Mouse (Mus musculus) thymus, adult 2 months (tissue): ENCODE measurements at regions not wholly inside any gene's neighbourhood (a gene's known extent, or its start where the extent isn't known, plus 50 kb on each side); places are given as distances from the start of the nearest gene placed in this dataset.
A peak's percentile ranks its signal among the peaks of the same experiment; 100 is the strongest.

Experiments used
- DNase-seq: peaks from one replicate; pipeline ENCODE4 v3.0.0; 2021
- H3K27ac ChIP-seq: fragments of 200-500 bp; 2 replicates; pipeline ENCODE4 v1.5.1; 2012; ENCODE audit warnings: low read length, control low read depth; ENCODE audit not compliant: control insufficient read depth, insufficient read depth
- H3K27me3 ChIP-seq: fragments of 200-500 bp; 2 replicates; pipeline ENCODE4 v1.6.1; 2012; ENCODE audit warnings: mild to moderate bottlenecking, low read length, moderate library complexity, mixed read lengths; ENCODE audit not compliant: control insufficient read depth, insufficient read depth
- H3K36me3 ChIP-seq: fragments of 200-500 bp; 2 replicates; pipeline ENCODE4 v1.6.1; 2012; ENCODE audit warnings: mild to moderate bottlenecking, low read length, moderate library complexity; ENCODE audit not compliant: control insufficient read depth, insufficient read depth
- H3K4me1 ChIP-seq: fragments of 200-500 bp; replicated peaks from 2 replicates; pipeline ENCODE4 v1.6.1; 2012; ENCODE audit warnings: low read length; ENCODE audit not compliant: control insufficient read depth, insufficient read depth
- H3K4me3 ChIP-seq: fragments of 200-500 bp; 2 replicates; pipeline ENCODE4 v1.5.1; 2012; ENCODE audit warnings: mild to moderate bottlenecking, low read length, control low read depth, moderate library complexity; ENCODE audit not compliant: control insufficient read depth, insufficient read depth
- CTCF ChIP-seq: fragments of 200-500 bp; IDR thresholded peaks from 2 replicates; pipeline ENCODE4 v1.5.1; 2012; ENCODE audit warnings: mild to moderate bottlenecking, control low read depth, low read length, moderate library complexity, borderline replicate concordance; ENCODE audit not compliant: control insufficient read depth, poor library complexity, insufficient read depth; ENCODE audit errors: extremely low read depth
- POLR2A ChIP-seq: fragments of 200-500 bp; IDR thresholded peaks from 2 replicates; pipeline ENCODE4 v1.6.1; 2012; ENCODE audit warnings: mild to moderate bottlenecking, low read length, control low read depth, moderate library complexity; ENCODE audit not compliant: control insufficient read depth, poor library complexity, insufficient read depth; ENCODE audit errors: extremely low read depth
- WGBS: fragments of 180-500 bp; shearing (Covaris S2); methylation state at CpG from one replicate; pipeline ENCODE4 v1.1.7; 2018; 5-methylcytosine and 5-hydroxymethylcytosine counted together

DNA sequence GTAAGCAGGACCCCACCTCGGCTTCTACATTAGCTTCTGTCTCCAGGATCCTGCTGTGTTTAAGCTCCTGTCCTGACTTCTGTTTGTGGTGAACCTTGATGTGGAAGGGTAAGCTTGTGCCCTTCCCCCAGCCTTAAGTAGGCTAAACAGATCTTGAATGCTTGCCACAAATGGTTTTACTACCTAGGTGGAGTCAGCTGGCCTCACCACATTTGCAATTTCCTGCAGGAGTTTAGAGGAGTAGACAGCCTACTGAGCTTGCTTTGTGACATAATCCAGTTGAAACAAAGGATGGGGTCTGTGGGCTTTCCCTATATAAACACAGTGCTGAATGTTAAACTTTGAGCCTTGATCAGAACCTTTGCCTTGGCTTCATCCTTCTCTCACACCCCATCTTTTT, 206.7 kb downstream of the Pten start:
- no peaks in the 10 kb centered on the region for H3K36me3 ChIP-seq
- peak; percentile 48 for DNase-seq
- H3K4me1 ChIP-seq: peaks cover 20% of the 10 kb centered on the region
- H3K27ac ChIP-seq: peak overlapping the region; percentile 8; the same call in 1 of the 2 replicates
- TF ChIP-seq POLR2A (no peak), CTCF (no peak)
- H3K4me3 ChIP-seq: no peak overlapping the region
- H3K27me3 ChIP-seq: no peaks in the 10 kb centered on the region
- 9% methylated on average over 1 of the region's 1 CpGs for WGBS

DNA sequence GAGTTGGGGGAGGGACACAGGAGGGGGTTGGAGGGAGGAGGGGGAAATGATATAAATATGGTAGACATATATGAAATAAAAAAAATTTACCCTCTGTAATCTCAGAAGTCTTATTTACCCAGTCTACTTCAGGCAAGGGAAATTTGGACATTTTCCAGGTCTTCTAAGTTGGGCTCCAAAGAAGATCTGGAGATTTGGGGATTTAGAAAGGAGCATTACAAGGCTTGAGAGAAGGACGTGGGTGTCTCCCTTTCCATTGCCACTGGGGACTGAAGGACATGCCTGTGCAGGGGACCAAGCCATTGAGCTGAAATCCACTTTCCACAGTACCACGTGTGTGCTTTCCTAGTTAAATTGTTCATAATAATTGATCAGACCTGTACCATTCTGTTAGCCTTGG, 208.2 kb downstream of the Pten start:
- DNase-seq: no peak
- Histone ChIP-seq H3K27ac (no peak overlapping the region), H3K27me3 (no peaks in the 10 kb centered on the region), H3K4me1 (peaks cover 11% of the 10 kb centered on the region), H3K4me3 (no peak overlapping the region), H3K36me3 (no peaks in the 10 kb centered on the region)
- WGBS: 81% methylated on average over 2 of the region's 2 CpGs
- TF ChIP-seq CTCF (no peak), POLR2A (no peak)

DNA sequence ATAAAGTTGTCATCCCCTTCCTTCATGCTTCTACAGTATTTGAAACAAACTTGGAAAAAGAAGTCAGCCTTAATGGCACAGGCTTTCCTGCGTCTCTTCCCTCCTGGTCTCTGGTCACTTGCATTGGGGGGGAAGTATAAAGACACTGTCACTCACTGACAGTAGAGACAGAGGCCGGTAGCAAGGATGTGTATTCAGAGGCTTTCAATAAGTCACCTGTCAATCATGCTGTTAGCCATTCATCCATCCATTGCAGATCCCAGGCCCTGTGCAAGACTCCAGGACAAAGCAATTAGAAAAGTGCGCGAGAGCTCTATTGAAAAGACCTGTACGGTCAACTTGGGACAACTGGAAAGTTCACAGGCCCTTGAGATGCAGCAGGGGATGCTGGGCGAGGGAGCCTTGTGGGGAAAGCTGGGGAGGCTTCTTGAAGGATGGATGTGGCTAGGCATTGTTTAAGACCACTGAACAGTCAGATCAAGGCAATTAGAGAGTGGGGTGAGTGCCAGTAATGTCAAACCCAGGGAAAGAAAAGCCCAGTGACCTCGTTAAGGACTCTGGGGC, 212.0 kb downstream of the Pten start:
- H3K4me1 ChIP-seq: no peaks in the 10 kb centered on the region
- H3K27ac ChIP-seq: no peak overlapping the region
- DNase-seq: no peak
- H3K4me3 ChIP-seq: no peak overlapping the region
- 96% methylated on average over 7 of the region's 7 CpGs for WGBS
- TF ChIP-seq CTCF (no peak), POLR2A (no peak)
- H3K27me3 ChIP-seq: no peaks in the 10 kb centered on the region; the same call in 1 of the 2 replicates
- H3K36me3 ChIP-seq: no peaks in the 10 kb centered on the region

DNA sequence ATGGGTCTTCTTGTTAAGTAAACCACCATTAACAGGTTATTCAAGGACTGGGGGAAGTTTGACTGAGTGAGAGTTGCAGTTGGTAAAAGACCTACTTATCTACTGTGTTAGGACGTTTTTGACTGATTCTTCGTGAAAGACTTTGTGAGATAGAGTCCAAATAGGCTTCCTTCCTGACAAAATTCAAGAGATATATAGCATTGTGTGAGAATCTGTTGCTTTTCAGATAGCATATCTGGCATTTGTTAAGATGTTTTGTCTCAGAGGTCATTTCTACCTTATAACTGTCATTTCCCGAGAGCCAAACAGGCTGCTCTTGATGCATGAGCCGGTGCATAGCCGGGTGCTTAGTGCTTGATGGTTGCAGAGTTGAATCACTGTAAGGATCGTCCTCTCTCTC, 214.8 kb downstream of the Pten start:
- WGBS: 96% methylated on average over 6 of the region's 6 CpGs
- H3K27ac ChIP-seq: no peak overlapping the region
- H3K36me3 ChIP-seq: no peaks in the 10 kb centered on the region
- H3K27me3 ChIP-seq: no peaks in the 10 kb centered on the region; the same call in 1 of the 2 replicates
- H3K4me3 ChIP-seq: no peak overlapping the region
- no peak for TF ChIP-seq POLR2A
- TF ChIP-seq CTCF: no peak
- peaks cover 8% of the 10 kb centered on the region for H3K4me1 ChIP-seq
- no peak for DNase-seq

DNA sequence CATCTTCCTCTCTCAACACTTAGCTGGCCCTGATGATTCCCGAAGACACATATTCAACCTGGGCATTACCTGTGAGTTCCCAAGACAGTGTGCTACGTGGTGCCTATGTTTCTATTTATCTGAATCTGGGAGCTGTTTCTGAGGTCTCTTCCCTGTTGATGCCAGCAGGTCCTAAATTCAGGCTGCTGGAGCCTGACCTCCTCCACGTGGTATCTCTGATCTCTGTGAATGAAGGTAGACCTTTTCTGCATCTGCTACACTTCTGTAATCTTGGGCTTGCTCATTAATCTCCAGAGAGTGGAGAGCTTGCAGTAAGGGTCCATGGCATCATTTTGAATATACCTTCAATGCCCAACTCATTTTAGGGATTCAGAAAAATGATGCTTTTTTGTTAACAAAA, 215.8 kb downstream of the Pten start:
- H3K27ac ChIP-seq: no peak overlapping the region
- no peak for TF ChIP-seq CTCF
- TF ChIP-seq POLR2A: no peak
- 92% methylated on average over 3 of the region's 3 CpGs for WGBS
- H3K4me3 ChIP-seq: no peak overlapping the region
- peaks cover 8% of the 10 kb centered on the region for H3K4me1 ChIP-seq
- H3K36me3 ChIP-seq: no peaks in the 10 kb centered on the region
- H3K27me3 ChIP-seq: no peaks in the 10 kb centered on the region; the same call in 1 of the 2 replicates
- DNase-seq: no peak

DNA sequence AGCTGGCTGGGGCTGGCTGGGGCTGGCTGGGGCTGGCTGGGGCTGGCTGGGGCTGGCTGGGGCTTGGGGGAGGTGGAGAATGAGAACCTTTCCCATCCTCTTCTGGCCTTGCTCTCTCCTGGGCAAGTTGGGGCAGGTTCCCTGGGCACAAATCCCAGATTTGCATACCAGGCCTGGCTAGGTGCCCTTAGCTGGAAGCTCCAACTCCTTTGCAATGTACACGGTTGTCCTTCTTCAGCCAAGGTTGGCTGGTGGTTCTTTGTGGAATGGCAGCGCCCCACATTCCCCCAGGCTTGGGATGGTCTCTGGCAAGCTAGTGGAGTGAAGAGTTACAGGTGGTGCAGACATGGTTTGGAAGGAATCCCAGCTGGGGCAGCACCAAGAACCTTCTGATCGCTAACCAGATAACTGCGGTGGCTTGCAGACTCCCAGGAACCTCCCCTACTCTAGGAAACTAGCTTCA, 217.5 kb downstream of the Pten start:
- Histone ChIP-seq H3K27me3 (no peaks in the 10 kb centered on the region; the same call in 1 of the 2 replicates), H3K4me1 (peaks cover 8% of the 10 kb centered on the region), H3K27ac (no peak overlapping the region), H3K36me3 (no peaks in the 10 kb centered on the region), H3K4me3 (no peak overlapping the region)
- TF ChIP-seq POLR2A (no peak), CTCF (no peak)
- 50% methylated on average over 4 of the region's 4 CpGs for WGBS
- DNase-seq: no peak

DNA sequence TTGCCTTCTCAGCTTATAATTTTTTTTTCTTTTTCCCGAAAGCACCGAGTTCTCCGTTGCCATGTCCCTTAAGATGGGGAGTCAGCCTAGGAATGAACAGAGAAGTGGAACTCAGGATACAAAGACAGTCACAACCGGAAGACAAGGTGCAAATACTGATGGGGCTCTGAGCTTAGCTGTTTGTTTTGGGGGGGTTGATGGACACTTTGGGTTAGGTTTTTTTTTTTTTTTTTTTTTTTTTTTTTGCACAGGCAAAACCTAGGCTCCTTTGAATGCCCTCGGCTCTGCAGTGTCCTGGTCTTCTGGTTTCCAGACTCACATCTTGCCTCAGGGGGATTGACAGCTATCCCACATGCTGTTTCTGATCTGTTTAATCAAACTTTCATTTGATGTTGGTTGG, 218.0 kb downstream of the Pten start:
- WGBS: 62% methylated on average over 5 of the region's 5 CpGs
- TF ChIP-seq CTCF (no peak), POLR2A (no peak)
- no peak for DNase-seq
- H3K4me3 ChIP-seq: no peak overlapping the region
- H3K4me1 ChIP-seq: peaks cover 8% of the 10 kb centered on the region
- H3K27me3 ChIP-seq: no peaks in the 10 kb centered on the region; the same call in 1 of the 2 replicates
- H3K36me3 ChIP-seq: no peaks in the 10 kb centered on the region
- no peak overlapping the region for H3K27ac ChIP-seq
